Mouse (Mus musculus) cerebellum, adult 2 months (tissue): ENCODE measurements around the gene Pex7.

ENCODE experiments used
- CTCF ChIP-seq: fragments of 200-500 bp; IDR thresholded peaks from 2 replicates; pipeline ENCODE4 v1.5.1; 2011; ENCODE audit warnings: low read depth, mild to moderate bottlenecking, control low read depth, low read length, moderate library complexity, borderline replicate concordance; ENCODE audit not compliant: insufficient read depth
- POLR2A ChIP-seq: fragments of 200-500 bp; IDR thresholded peaks from 2 replicates; pipeline ENCODE4 v1.6.1; 2011; ENCODE audit warnings: low read length, control low read depth, borderline replicate concordance; ENCODE audit not compliant: insufficient read depth

- no peak for TF ChIP-seq CTCF
- no peak for TF ChIP-seq POLR2A
Observed at GRCm38 (mm10) chr10:19940127-19940526, 32.6 kb upstream of the Pex7 start.
